Mouse (Mus musculus) adrenal gland, adult (tissue): ENCODE results near the gene Zfhx3.

ENCODE experiments used
- DNase-seq, 2 experiments: peaks; one replicate each; pipeline ENCODE4 v3.0.0; 2022 to 2023; ENCODE audit warnings: low spot score in 1 of 2; ENCODE audit not compliant: inconsistent age in 2 of 2

Zfhx3 gene

GRCm38 (mm10) chr8:108951560-108951959, 1009.1 kb downstream of the Zfhx3 start:
- DNase-seq = no peak

DNA sequence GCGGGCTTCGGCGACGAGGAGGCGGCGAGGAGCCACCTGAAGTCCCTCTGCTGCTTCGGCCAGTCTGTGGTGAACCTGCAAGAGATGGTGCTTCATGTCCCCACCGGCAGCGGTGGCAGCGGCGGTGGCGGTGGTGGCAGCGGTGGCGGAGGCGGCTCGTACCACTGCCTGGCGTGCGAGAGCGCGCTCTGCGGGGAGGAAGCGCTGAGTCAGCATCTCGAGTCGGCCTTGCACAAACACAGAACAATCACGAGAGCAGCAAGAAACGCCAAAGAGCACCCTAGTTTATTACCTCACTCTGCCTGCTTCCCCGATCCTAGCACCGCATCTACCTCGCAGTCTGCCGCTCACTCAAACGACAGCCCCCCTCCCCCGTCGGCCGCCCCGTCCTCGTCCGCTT, 1014.0 kb downstream of the Zfhx3 start:
- DNase-seq = no peak

DNA sequence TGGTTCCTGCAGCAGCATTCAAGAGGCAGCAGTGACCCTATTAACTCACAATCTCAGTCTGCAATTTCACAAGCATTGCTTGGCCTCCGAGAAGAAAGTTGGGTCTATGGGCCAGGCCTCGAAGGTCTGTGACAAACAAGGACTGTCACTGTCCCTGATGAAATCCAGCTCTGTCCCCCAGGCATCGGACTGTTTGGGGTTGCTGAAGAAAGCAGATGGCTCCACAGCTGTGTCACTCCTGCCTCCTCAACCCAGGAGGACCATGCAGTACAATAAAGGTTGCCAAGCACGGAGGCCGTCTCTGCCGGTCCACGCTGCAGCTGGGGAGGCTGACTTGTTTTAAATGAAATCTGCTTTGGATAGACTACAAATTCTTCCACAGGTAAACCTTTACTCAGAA, 1020.1 kb downstream of the Zfhx3 start:
- DNase-seq = no peak

DNA sequence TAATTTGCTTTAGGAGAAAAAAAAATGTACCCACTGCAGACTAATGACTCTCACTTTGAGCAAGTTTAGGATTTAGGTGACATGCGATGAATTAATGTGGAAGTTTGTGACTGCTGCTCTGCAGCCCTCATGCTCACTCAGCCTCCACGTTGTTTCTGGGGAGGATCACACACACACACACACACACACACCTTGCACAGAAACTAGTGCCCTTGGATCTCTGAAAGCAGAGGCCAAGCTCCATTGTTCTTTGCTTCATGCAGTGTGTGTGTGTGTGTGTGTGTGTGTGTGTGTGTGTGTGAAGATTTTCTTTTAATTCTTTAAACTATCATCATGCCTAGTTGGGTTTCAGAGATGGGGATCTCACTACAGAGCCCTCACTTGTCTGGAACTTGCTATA, 1020.7 kb downstream of the Zfhx3 start:
- DNase-seq = no peak

DNA sequence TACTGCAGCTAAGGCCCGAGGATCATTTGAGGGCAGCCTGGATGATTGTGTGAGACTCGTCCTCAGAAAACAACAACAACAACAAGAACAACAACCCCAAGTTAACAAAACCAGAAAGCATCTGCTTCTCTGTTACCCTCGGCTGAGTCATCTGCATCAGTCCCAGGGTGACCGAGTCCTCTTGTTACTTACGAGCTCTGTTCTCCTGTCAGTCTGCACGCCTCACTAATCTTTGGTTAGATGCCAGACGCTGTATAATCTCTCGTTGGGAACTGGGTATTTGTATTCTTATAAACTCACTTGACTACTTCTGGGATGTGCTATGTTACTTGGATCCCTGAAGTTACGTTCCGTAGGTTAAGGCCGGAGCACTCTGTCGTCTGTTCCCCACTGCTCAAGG, 1023.6 kb downstream of the Zfhx3 start:
- no peak for DNase-seq

- no peak for DNase-seq
Measured at GRCm38 (mm10) chr8:108973639-108974325, 1031.3 kb downstream of the Zfhx3 start.

DNA sequence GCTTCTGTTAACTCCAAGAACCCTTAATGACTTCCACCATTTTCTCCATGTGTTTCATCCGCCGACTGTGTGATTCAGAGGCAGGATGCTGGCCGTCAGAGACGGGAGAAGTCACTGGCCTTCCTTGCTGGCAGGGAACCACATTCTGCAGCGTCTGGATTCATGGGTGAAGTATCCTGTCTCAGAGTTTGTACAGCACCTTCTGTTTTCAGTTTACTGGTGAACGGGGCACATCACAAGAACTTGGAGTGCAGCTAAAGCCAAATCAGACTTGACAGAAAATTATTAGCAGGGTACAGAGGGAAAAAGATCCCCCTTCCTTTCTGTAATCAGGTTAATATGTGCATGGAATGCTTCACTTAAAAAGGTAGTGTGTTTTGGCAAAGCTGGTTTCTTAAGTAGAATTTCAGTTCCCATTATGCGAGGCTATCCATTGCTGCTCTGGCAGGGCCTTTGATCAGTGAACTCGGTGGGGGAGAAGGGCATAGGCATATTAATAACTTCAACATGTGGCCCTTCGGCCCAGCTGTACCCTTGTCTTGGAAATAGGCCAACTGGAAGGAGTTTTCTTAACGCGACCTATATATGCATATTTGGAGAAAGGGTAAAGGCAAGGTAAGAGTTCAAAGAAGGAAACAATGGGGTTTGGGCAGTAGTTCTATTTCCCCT, 1035.4 kb downstream of the Zfhx3 start:
- peak in 1 of 2 experiments; percentile 25 for DNase-seq

DNA sequence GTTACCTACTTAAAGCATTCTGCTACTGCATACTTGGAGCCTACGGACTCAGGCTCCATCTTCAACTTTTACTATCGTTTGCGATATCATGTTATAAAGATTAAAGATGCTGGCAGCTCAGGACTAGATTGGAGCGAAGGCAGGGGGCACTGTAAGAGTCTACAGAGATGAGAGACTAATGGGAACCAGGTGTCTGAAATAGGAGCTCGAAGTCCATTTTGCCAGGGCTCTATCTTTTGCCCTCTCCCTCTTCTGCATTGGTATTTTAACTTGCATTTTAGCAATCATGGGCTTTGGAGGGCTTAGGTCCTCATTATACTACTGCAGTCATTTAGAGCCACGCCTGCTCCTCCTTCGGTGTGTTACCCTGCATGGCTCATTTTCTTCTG, 1035.9 kb downstream of the Zfhx3 start:
- no peak for DNase-seq

- DNase-seq = no peak
Measured at GRCm38 (mm10) chr8:108984904-108985303, 1042.5 kb downstream of the Zfhx3 start.

DNA sequence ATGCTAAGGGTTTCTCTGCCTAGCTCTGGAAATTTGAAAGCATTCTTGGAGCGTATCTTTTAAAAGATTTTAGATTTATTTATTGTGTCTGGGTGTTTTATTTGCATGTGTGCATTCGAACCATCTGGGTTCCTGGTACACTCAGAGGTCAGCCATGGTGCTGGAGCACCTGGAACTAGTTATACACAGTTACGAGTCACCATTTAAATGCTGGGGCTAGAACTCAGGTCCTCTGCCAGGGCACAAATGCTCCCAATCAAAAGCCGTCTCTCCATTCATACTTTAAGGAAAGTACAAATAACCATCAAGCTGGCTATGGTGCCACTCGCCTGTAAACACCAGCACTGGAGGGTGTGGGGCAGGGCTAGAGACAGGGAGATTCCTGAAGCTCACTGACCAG, 1047.4 kb downstream of the Zfhx3 start:
- DNase-seq = no peak

GRCm38 (mm10) chr8:108990537-108990936, 1048.1 kb downstream of the Zfhx3 start:
- no peak for DNase-seq

GRCm38 (mm10) chr8:108991395-108991794, 1049.0 kb downstream of the Zfhx3 start:
- DNase-seq = no peak

GRCm38 (mm10) chr8:108993718-108994117, 1051.3 kb downstream of the Zfhx3 start:
- DNase-seq = peak in 1 of 2 experiments; percentile 28

DNA sequence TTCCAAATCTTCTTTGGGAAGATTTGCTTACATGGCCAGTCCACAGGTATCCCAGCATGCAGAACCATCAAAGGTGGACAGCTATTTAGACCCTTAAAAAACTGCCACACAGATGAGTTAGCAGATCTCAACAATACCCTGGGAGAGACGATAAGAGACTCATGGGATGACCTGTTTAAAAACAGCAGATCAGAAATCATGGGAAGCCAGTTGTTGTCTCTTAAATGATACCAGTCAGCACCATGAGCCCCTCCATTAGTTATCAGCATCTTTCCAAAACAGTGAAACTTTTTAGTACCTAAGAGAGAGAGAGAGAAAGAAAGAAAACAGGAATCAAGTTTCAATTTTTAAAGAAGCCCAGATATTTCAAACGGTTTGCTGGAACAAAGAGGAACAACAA, 1051.7 kb downstream of the Zfhx3 start:
- no peak for DNase-seq

GRCm38 (mm10) chr8:108994880-108995279, 1052.4 kb downstream of the Zfhx3 start:
- no peak for DNase-seq

GRCm38 (mm10) chr8:108997334-108997733, 1054.9 kb downstream of the Zfhx3 start:
- no peak for DNase-seq

DNA sequence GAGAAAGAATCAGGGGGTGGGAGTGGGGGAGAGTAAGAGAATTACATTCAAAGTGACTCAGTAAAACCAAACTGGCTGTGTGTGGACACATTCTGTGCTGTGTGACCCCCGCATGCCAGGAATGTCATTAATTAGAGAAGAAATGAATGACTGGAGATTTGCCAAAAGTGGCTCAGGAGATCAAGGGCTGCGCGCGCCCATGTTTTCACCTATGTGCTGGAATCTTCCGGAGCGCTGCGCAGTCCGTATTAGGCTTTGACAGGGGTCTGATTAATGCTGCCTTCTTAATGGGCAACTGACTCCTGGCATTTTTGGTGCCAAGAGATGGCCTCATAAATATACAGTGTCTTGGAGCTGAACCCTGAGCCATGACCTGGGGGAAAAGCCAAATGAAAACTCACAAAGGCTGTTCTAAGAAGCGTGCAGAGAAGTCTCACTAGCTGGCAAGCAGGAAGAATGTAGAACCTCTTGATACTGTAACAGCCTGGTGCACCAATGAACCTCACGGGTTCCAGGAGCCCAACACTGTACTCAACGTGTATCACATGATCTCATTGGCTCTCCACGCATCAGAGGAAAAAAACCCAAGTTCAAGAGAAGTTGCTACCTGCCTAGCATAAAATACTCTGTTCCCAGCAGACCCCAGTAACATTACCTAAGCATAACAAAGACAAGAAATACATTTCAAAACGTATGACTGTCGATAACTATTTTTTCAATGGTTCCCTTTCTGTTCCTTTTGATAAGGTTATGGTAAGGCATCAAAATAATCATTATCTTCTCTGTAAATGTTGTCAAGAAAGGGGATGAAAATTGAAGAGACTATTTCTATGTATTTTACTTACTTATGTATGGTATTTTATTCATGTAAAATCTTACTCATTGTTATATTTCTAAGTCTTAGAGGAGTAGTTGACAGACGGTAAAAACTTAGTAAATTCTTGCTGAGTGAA, 1057.1 kb downstream of the Zfhx3 start:
- peak in 1 of 2 experiments; percentile 49 for DNase-seq

DNA sequence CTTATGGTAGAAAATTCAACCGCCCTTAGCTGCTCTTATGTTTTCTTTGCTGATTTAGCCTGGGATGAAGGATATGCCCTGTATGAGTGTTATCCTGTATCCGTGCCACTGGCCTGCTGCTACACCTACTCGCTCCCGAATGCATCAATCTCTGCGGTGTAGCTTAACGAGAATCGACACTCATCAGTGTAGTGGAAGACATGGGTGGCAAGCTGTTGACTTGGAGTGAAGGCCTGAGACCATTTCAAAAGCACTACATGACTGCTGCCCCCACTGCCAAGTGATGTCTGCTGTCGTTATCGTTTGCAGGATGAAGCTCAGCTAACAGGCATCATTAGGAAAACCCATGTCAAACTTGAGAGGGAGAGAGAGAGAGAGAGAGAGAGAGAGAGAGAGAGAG, 1058.6 kb downstream of the Zfhx3 start:
- no peak for DNase-seq

- DNase-seq = no peak
Measured at GRCm38 (mm10) chr8:109001923-109002322, 1059.5 kb downstream of the Zfhx3 start.

- DNase-seq = no peak
Measured at GRCm38 (mm10) chr8:109006986-109007385, 1064.5 kb downstream of the Zfhx3 start.
